Mouse (Mus musculus) liver, embryonic 14.5 days (tissue): Measurements from ENCODE around the gene Cdh16. TPM values are rescaled to one million over a fixed set of nuclear protein-coding genes. Genes with fewer than 3 reads are reported as not detected.

Experiments
- ATAC-seq: fragments of 200-750 bp; cut with Nextera tagmentation; 2 replicates; pipeline ENCODE4 v1.8.0; 2017; ENCODE audit warnings: moderate number of reproducible peaks, mild to moderate bottlenecking, moderate library complexity; ENCODE audit not compliant: insufficient read depth
- DNase-seq, 3 experiments: peaks; one replicate each; pipeline ENCODE4 v3.0.0-alpha.2; 2012 to 2013; ENCODE audit warnings: low read depth in 3 of 3, low spot score in 3 of 3
- H3K27ac ChIP-seq: fragments of 300-500 bp; sonication (generic); 2 replicates; pipeline ENCODE4 v1.5.1; 2014; ENCODE audit warnings: moderate library complexity, mild to moderate bottlenecking, control low read depth, inconsistent platforms
- H3K27me3 ChIP-seq: fragments of 300-500 bp; sonication (generic); 2 replicates; pipeline ENCODE4 v1.6.1; 2014; ENCODE audit warnings: mild to moderate bottlenecking, low read length, moderate library complexity; ENCODE audit not compliant: control insufficient read depth, insufficient read depth
- H3K36me3 ChIP-seq: fragments of 300-500 bp; sonication (generic); replicated peaks from 2 replicates; pipeline ENCODE4 v1.6.1; 2014; ENCODE audit warnings: low read depth; ENCODE audit not compliant: control insufficient read depth, insufficient read depth
- H3K4me1 ChIP-seq, 2 experiments: fragments of 200-500 bp in 1 of 2; fragments of 300-500 bp in 1 of 2; sonication (generic) in 1 of 2; replicated peaks; 2 replicates each; pipeline ENCODE4 v1.6.1; 2012 to 2014; ENCODE audit warnings: antibody characterized with exemption in 1 of 2, inconsistent platforms in 1 of 2, low read length in 1 of 2; ENCODE audit not compliant: control insufficient read depth in 2 of 2, insufficient read depth in 2 of 2
- H3K4me2 ChIP-seq: fragments of 300-500 bp; sonication (generic); 2 replicates; pipeline ENCODE4 v1.6.1; 2014; ENCODE audit warnings: low read depth, mild to moderate bottlenecking, control low read depth, moderate library complexity
- H3K4me3 ChIP-seq, 2 experiments: fragments of 200-500 bp in 1 of 2; fragments of 300-500 bp in 1 of 2; sonication (generic) in 1 of 2; 2 replicates each; pipeline ENCODE4 v1.5.1; 2012 to 2014; ENCODE audit warnings: low read depth in 2 of 2, low read length in 2 of 2, mild to moderate bottlenecking in 2 of 2, control low read depth in 1 of 2, inconsistent platforms in 1 of 2, moderate library complexity in 1 of 2; ENCODE audit not compliant: insufficient read depth in 1 of 2
- H3K9ac ChIP-seq: fragments of 300-500 bp; sonication (generic); replicated peaks from 2 replicates; pipeline ENCODE4 v1.6.1; 2014; ENCODE audit warnings: mild to moderate bottlenecking, control low read depth, moderate library complexity
- H3K9me3 ChIP-seq: fragments of 300-500 bp; sonication (generic); 2 replicates; pipeline ENCODE4 v1.6.1; 2016; ENCODE audit warnings: low read length, mixed read lengths; ENCODE audit not compliant: control insufficient read depth
- CTCF ChIP-seq: IDR thresholded peaks from 2 replicates; pipeline ENCODE4 v1.5.1; 2016; ENCODE audit warnings: antibody characterized with exemption, low read depth, control low read depth
- EP300 ChIP-seq: IDR thresholded peaks from 2 replicates; pipeline ENCODE4 v1.6.1; 2016; ENCODE audit warnings: antibody characterized with exemption, low read depth
- WGBS: fragments of 180-500 bp; shearing (Covaris S2); extraction: QIAGEN DNeasy Blood & Tissue Kit; methylation state at CpG from one replicate; pipeline ENCODE4 v1.1.7; 2014; ENCODE audit not compliant: insufficient replicate concordance; 5-methylcytosine and 5-hydroxymethylcytosine counted together
- polyA plus RNA-seq, 2 experiments: library from polyadenylated mRNA; depleted of rRNA in 1 of 2; stranded (reverse) in 1 of 2; unstranded in 1 of 2; fragments of >200 nt; fragmentation: Nextera tagmentation in 1 of 2; extraction: Ambion mirVana in 1 of 2; gene quantifications; 2 replicates each; pipeline versions ENCODE4 v1.2.1 to v1.2.3; 2012 to 2014

Gene Cdh16
- polyA plus RNA-seq, 2 experiments = 0.02 TPM; not detected in 1

- H3K4me3 ChIP-seq = no peak overlapping the region
- H3K36me3 ChIP-seq = peaks cover 2% of the 10 kb centered on the region; the same call in 1 of the 2 replicates
- 61% methylated on average over 6 of the region's 6 CpGs for WGBS
- peaks cover 0 to 11% of the 10 kb centered on the region in 2 experiments; a peak in 3 of 4 replicates for H3K4me1 ChIP-seq
- no peak overlapping the region for H3K9ac ChIP-seq
- DNase-seq (no peak), ATAC-seq (no peak)
- peaks cover 3% of the 10 kb centered on the region for H3K27me3 ChIP-seq
- TF ChIP-seq EP300 (no peak), CTCF (no peak)
- no peak overlapping the region for H3K4me2 ChIP-seq
- H3K27ac ChIP-seq = no peak overlapping the region
- no peaks in the 10 kb centered on the region for H3K9me3 ChIP-seq
These were observed 25.7 kb downstream of the Cdh16 start for GRCm38 (mm10) chr8:104598496-104598895.

DNA sequence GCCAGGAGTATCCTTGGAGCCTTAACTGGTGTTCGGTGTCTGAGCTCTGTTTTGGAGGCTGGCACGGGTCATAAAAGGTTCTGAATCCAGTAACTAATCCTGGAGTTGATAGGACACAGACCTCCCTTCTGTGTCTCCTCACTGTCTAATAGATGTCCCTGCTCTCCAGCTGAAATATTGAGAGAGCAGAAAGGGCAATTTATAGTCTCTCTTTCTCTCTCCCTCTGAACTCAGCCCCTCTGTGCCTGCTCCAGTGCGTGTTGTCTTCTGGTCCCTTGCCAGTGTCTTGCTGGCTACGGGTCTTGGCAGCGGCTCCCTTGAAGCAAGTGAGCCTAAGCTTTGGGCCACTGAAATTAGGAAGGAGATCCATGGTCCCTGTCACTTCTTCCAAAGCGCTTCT is 26.5 kb downstream of the Cdh16 start:
- Histone ChIP-seq H3K4me1 (peaks cover 0 to 11% of the 10 kb centered on the region in 2 experiments; a peak in 3 of 4 replicates), H3K36me3 (peaks cover 2% of the 10 kb centered on the region; the same call in 1 of the 2 replicates), H3K27me3 (peaks cover 3% of the 10 kb centered on the region), H3K4me2 (no peak overlapping the region), H3K4me3 (no peak overlapping the region), H3K9me3 (no peaks in the 10 kb centered on the region), H3K27ac (no peak overlapping the region), H3K9ac (no peak overlapping the region)
- ATAC-seq (no peak), DNase-seq (no peak)
- 79% methylated on average over 6 of the region's 6 CpGs for WGBS
- TF ChIP-seq CTCF = no peak
- TF ChIP-seq EP300 = no peak

GRCm38 (mm10) chr8:104595773-104596536 is 28.2 kb downstream of the Cdh16 start:
- Histone ChIP-seq H3K27me3 (no peaks in the 10 kb centered on the region), H3K9me3 (no peaks in the 10 kb centered on the region), H3K27ac (no peak overlapping the region), H3K4me2 (no peak overlapping the region), H3K4me3 (no peak overlapping the region), H3K4me1 (peaks cover 5 to 10% of the 10 kb centered on the region in 2 experiments), H3K9ac (no peak overlapping the region), H3K36me3 (peaks cover 2% of the 10 kb centered on the region; the same call in 1 of the 2 replicates)
- no peak for TF ChIP-seq CTCF
- no peak for TF ChIP-seq EP300
- 61% methylated on average over 21 of the region's 21 CpGs for WGBS
- ATAC-seq (no peak), DNase-seq (no peak)

DNA sequence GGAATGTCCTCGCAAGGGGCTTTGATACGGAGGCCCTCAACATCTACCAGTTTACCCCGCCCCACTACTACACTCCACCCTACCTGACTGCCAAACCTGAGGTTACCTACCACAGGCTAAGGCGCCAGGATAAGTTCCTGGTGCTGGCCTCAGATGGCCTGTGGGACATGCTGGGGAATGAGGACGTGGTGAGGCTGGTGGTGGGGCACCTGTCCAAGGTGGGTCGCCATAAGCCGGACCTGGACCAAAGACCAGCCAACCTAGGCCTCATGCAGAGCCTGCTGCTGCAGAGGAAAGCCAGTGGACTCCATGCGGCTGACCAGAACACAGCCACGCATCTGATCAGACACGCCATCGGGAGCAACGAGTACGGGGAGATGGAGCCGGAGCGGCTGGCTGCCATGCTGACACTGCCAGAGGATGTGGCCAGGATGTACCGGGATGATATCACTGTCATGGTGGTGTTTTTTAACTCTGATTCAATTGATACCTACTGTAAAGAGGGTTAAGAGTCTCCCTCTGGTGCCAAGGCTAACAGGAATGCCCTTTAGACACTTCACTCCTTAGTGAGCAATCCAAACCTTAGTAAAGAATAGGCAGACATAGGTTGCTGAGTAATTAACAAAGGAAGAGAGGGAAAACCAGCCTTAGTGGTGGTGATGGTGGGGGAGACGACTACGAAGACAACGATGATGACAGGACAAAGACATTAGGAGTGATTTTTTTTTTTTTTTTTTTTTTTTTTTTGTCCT is 29.4 kb downstream of the Cdh16 start:
- H3K9ac ChIP-seq = no peak overlapping the region
- H3K9me3 ChIP-seq = no peaks in the 10 kb centered on the region
- H3K36me3 ChIP-seq = peaks cover 2% of the 10 kb centered on the region; the same call in 1 of the 2 replicates
- ATAC-seq (no peak), DNase-seq (no peak)
- H3K4me3 ChIP-seq = no peak overlapping the region
- no peak overlapping the region for H3K4me2 ChIP-seq
- 86% methylated on average over 19 of the region's 19 CpGs for WGBS
- H3K27ac ChIP-seq = no peak overlapping the region
- no peak for TF ChIP-seq CTCF
- no peak for TF ChIP-seq EP300
- peaks cover 12 to 19% of the 10 kb centered on the region in 2 experiments for H3K4me1 ChIP-seq
- H3K27me3 ChIP-seq = no peaks in the 10 kb centered on the region
